Mouse (Mus musculus) midbrain, embryonic 10.5 days (tissue): Measurements from ENCODE around the gene Birc5. TPM values are rescaled to one million over a fixed set of nuclear protein-coding genes. Genes with fewer than 3 reads are reported as not detected.
"Not testable (repeated sequence)": the region's sequence is repeated elsewhere in the genome, so short reads cannot be mapped to it uniquely, and the experiment has no call there.

Source experiments
- DNase-seq: peaks from one replicate; pipeline ENCODE4 v3.0.0-alpha.2; 2017; ENCODE audit warnings: low spot score
- H3K27ac ChIP-seq: fragments of 300-500 bp; sonication (generic); replicated peaks from 2 replicates; pipeline ENCODE4 v1.5.1; 2016; ENCODE audit warnings: mild to moderate bottlenecking
- H3K27me3 ChIP-seq: fragments of 300-500 bp; sonication (generic); 2 replicates; pipeline ENCODE4 v1.6.1; 2016; ENCODE audit warnings: low read depth, mild to moderate bottlenecking; ENCODE audit not compliant: poor library complexity, severe bottlenecking
- H3K36me3 ChIP-seq: fragments of 300-500 bp; sonication (generic); 2 replicates; pipeline ENCODE4 v1.6.1; 2016; ENCODE audit warnings: mild to moderate bottlenecking, moderate library complexity
- H3K4me1 ChIP-seq: fragments of 300-500 bp; sonication (generic); 2 replicates; pipeline ENCODE4 v1.6.1; 2016
- H3K4me3 ChIP-seq: fragments of 300-500 bp; sonication (generic); 2 replicates; pipeline ENCODE4 v1.5.1; 2016; ENCODE audit warnings: mild to moderate bottlenecking, moderate library complexity
- H3K9me3 ChIP-seq: fragments of 300-500 bp; sonication (generic); replicated peaks from 2 replicates; pipeline ENCODE4 v1.6.1; 2016; ENCODE audit warnings: mild to moderate bottlenecking
- WGBS: fragments of 180-500 bp; shearing (Covaris S2); methylation state at CpG from one replicate; pipeline ENCODE4 v1.1.7; 2016; 5-methylcytosine and 5-hydroxymethylcytosine counted together
- polyA plus RNA-seq: library from polyadenylated mRNA; unstranded; fragments of >200 nt; fragmentation: Nextera tagmentation; extraction: Ambion mirVana; gene quantifications from 2 replicates; pipeline ENCODE4 v1.2.1, GENCODE M21; 2016

The Birc5 gene
- polyA plus RNA-seq = 373 and 413 TPM in 2 replicates

DNA sequence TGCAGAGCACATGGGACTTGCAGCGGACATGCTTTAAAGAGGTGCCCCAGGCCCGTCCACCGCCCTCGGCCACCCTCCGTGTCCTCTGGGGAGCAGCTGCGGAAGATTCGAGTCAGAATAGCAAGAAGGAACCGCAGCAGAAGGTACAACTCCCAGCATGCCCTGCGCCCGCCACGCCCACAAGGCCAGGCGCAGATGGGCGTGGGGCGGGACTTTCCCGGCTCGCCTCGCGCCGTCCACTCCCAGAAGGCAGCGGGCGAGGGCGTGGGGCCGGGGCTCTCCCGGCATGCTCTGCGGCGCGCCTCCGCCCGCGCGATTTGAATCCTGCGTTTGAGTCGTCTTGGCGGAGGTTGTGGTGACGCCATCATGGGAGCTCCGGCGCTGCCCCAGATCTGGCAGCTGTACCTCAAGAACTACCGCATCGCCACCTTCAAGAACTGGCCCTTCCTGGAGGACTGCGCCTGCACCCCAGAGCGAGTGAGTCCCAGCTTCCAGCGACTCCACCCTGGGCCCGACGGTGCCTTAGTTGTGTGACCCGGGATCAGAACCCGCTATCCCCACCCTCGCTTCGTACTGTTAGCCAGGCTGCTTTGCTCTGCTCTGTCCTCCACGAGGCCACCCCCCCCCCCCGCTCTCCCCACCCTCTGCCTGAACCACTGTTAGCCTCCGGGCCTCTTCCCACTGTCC, at the start of gene Birc5:
TSS of gene Birc5 (plus strand) at position 267 of the 687 bp plus-strand sequence.
- DNase-seq = peak; percentile 96
- under 1% methylated on average over 51 of the region's 51 CpGs for WGBS
- no peaks in the 10 kb centered on the region for H3K27me3 ChIP-seq
- H3K36me3 ChIP-seq = peaks cover 38% of the 10 kb centered on the region
- peaks cover 35% of the 10 kb centered on the region for H3K4me1 ChIP-seq
- H3K27ac ChIP-seq = peak within 1 kb of the TSS; percentile 97
- no peaks in the 10 kb centered on the region for H3K9me3 ChIP-seq
- peak within 1 kb of the TSS; percentile 81 for H3K4me3 ChIP-seq

DNA sequence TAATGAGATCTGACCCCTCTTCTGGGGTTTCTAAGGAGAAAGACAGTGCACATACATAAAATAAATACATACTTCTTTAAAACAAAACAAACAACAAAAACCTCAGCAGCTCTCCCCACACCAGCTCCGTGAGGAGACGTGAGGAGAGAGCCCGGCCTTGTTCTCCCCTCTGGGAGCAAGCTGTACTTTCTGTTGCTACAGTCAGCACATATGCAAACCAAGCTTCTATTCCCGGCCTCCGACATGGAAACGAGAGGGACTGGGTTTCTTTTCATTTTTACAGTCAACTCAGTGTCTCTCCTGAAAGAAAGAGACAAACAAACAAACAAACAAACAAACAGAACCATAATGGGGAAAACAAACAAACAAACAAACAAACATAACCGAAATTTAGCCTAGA, 49.0 kb upstream of the Birc5 start:
- Histone ChIP-seq H3K27me3 (no peaks in the 10 kb centered on the region), H3K4me1 (peaks cover 23% of the 10 kb centered on the region), H3K27ac (no peak overlapping the region), H3K36me3 (no peaks in the 10 kb centered on the region), H3K4me3 (no peak overlapping the region), H3K9me3 (no peaks in the 10 kb centered on the region)
- no peak for DNase-seq
- 84% methylated on average over 7 of the region's 7 CpGs for WGBS

DNA sequence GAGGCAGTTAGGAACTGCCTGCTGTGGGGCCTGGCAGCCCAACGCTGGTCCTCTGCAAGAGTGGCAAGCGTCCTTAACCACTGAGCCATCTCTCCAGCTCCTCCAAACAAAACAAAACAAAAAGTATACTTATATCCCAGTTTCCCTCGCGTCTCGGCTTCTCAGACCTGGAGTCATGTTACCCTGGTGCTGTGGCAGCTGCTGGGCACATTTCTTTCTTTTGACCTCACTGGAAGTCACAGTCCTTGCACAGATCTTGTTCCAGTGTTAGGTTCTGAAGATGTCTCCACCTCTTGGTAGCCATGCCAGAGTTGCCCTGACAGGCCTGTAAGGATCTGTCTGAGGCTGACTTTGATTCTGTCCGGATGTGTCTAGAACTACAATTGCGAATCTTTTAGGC, 47.4 kb upstream of the Birc5 start:
- 74% methylated on average over 7 of the region's 7 CpGs for WGBS
- H3K4me3 ChIP-seq = no peak overlapping the region
- H3K27me3 ChIP-seq = no peaks in the 10 kb centered on the region
- H3K4me1 ChIP-seq = peaks cover 15% of the 10 kb centered on the region; the same call in 1 of the 2 replicates
- DNase-seq = no peak
- no peaks in the 10 kb centered on the region for H3K9me3 ChIP-seq
- no peaks in the 10 kb centered on the region for H3K36me3 ChIP-seq
- H3K27ac ChIP-seq = no peak overlapping the region

DNA sequence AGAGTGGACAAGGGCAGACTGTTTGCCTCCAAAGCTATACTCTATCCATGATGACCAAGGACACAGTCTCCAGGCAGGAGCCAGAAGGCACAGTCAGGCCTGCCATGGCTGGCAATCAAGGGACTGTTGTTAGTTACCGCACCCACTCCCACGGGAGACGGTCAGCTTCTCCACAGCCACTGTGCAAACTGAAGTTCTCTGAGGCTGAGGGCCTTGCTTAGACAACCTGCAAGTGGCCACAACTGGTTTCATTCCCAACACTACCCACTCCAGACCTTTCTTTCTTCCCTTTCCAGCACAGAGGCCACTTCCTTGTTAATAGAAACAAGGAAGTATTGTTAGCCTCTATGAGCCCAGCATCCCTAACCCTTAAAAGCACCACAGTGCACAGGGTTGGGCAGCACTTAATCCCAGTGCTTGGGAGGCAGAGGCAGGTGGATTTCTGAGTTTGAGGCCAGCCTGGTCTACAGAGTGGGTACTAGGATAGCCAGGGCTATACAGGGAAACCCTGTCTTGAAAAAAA, 45.8 kb upstream of the Birc5 start:
- 90% methylated on average over 3 of the region's 3 CpGs for WGBS
- peaks cover 4% of the 10 kb centered on the region; the same call in 1 of the 2 replicates for H3K4me1 ChIP-seq

DNA sequence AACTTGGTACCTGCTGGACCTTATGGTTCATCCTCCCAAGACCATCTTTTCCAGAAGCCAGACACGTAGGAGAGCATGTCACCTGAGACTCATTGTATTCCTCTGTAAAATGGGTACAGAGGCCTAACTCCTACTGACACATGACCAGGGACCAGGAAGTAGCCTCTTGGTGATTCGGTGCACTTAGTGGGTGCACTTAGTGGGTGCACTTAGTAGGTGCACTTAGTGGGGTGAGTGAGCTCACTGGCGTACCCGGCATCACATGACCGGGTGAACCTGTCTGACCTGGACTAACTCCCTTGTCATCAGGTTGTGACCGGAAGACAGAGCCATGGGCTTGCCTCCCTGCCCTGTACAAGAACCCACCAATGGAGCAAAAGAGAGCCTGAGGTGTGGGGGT, 42.3 kb upstream of the Birc5 start:
- H3K9me3 ChIP-seq = no peaks in the 10 kb centered on the region
- 94% methylated on average over 6 of the region's 6 CpGs for WGBS
- H3K4me3 ChIP-seq = no peak overlapping the region
- H3K27ac ChIP-seq = no peak overlapping the region
- H3K4me1 ChIP-seq = peaks cover 26% of the 10 kb centered on the region
- no peak for DNase-seq
- peaks cover 4% of the 10 kb centered on the region for H3K36me3 ChIP-seq
- H3K27me3 ChIP-seq = 0 out of 2 replicates have a peak, but pooled peaks cover 4% of the 10 kb centered on the region

More for the DNA sequence above, 45.8 kb upstream of the Birc5 start:
- no peaks in the 10 kb centered on the region for H3K36me3 ChIP-seq
- no peak overlapping the region for H3K27ac ChIP-seq
- H3K27me3 ChIP-seq = no peaks in the 10 kb centered on the region
- no peaks in the 10 kb centered on the region for H3K9me3 ChIP-seq
- no peak for DNase-seq
- H3K4me3 ChIP-seq = no peak overlapping the region

DNA sequence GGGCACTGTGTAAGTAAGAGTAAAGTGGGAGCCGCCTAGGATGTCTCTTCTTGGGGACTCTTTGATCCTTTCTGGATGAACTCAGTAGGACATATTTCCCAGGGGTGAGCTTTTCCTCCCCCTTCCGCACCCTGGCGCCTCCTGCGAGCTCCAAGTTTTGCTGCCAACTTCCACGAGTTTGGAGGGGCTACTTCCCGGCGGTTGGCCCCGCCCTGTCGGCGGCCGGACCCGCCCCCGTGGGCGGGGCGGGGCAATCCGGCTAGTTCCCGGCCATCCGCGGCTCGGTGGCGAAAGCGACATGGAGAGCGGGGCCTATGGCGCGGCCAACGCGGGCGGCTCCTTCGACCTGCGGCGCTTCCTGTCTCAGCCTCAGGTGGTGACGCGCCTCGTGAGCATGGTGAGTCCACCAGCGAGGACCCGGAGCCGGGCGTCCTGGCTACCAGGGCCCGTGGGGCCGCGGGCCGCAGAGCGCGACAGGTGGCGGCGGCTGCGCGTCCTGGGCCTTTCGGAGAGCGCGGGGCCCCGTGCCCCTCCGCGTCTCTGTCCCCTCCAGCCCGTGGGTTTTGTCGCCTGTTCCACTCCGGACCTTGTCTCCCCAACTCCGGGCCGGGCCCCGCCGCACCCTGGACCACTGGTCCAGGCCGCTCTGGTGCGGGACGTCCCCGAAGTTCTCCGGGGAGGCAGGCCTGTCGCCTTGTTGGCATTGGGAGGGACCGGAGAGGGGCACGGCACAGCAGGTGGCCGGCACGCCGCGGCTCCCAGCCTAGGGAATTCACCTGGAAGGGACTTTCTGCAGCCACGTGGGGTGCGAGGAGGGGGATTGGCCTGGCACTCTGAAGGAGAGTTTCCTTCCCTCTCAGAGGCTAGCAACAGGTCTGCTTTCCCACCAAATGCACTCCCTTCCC, 39.4 kb upstream of the Birc5 start, which contains the start of the genes Gm20708 and Syngr2:
TSS of gene Gm20708 (plus strand) at position 262 of the 905 bp plus-strand sequence.
TSS of gene Syngr2 (plus strand) at position 262 of the 905 bp plus-strand sequence.
- Histone ChIP-seq H3K4me1 (peaks cover 26% of the 10 kb centered on the region), H3K9me3 (no peaks in the 10 kb centered on the region), H3K27me3 (0 out of 2 replicates have a peak, but pooled peaks cover 4% of the 10 kb centered on the region), H3K4me3 (peak within 1 kb of the TSS; percentile 94), H3K27ac (peak within 1 kb of the TSS; percentile 73), H3K36me3 (peaks cover 33% of the 10 kb centered on the region)
- DNase-seq = peak; percentile 82
- WGBS = under 1% methylated on average over 75 of the region's 75 CpGs

DNA sequence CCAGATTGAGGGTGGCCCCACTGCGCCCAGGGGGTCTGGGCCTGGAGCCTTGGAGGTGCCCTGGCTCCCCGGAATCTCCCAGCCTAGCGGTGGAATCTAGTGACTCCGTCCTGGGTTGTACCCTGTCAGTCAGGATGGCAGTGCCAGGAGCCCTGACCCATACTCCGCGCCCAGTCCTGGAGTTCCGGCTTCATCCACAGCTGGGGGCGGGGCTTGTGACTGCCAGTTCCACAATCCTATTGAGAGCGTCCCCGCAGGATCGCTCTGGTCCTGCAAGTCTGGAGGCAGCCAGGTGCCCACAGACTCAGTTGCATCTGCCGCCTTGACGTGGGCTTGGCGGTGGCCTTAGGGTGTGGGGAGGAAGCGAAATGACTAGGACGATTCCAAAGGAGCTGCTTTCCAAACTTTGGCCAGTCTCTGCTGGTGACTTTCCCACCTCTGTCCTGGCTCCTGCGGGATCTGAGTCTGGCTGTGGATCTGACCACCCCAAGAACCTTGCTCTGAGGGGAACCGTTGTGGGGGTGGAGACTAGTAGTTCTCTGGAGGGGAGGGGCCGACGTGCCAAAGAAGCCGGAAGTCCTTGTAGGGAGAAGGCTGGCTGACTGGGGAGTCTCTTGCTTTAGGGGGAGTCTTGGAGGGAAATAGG, 38.5 kb upstream of the Birc5 start:
- Histone ChIP-seq H3K27ac (peak overlapping the region; percentile 73), H3K4me3 (peak overlapping the region; percentile 94), H3K36me3 (peaks cover 42% of the 10 kb centered on the region), H3K27me3 (0 out of 2 replicates have a peak, but pooled peaks cover 4% of the 10 kb centered on the region), H3K4me1 (peaks cover 26% of the 10 kb centered on the region), H3K9me3 (no peaks in the 10 kb centered on the region)
- DNase-seq = peak; percentile 80
- WGBS = under 1% methylated on average over 21 of the region's 21 CpGs

DNA sequence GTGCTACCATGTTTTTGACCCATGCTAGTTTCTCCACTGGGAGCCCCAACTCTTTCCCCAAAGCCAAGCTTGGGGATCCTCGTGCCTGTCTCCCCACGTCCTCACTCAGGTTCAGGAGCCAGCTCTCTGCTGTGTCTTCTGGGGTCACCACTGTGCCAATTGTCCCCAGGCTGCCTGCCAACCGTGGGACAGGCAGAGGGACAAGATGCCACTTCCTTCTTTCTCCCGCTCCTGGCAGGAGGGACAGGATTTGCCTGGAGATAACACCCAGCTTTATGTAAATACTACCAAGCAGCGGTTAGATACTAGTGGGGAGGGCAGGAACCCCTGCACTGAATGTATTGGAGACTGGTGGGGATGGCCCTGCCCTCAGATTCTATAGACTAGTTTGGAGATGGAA, 35.2 kb upstream of the Birc5 start:
- Histone ChIP-seq H3K4me1 (peaks cover 26% of the 10 kb centered on the region), H3K4me3 (no peak overlapping the region), H3K27me3 (no peaks in the 10 kb centered on the region), H3K9me3 (no peaks in the 10 kb centered on the region), H3K27ac (no peak overlapping the region), H3K36me3 (peaks cover 75% of the 10 kb centered on the region)
- DNase-seq = no peak
- WGBS = 91% methylated on average over 5 of the region's 5 CpGs

DNA sequence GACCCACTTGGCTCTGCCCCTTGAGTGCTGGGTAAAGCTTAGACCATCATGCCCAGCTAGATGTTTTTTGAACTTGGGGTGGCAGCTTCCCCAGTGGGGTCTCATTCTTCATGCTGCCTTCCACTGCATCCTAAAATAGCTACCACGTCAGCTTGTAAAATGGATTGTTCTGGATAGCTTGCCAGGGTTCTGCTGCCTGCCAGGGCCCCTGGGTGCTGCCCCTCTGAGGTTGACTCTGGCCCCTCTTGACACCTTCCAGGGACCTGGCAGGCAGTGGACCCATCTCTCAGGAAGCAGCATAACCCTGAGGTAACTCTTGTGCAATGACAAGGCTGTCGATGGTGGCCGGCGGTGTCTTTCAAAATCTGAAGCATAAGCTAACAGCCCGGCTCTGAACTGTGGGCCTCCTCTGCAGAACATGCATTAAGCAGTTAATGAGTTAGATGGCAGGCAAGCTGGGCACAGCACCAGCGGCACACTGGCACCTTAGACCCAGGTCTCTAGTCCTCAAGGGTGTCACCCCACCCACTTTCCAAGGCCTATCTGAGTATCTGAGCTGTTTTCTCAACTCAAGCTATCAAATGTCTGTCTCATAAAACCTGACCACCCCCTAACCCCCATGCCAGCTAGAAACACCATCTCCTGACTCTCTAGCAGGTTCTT, 34.2 kb upstream of the Birc5 start:
- Histone ChIP-seq H3K36me3 (peaks cover 85% of the 10 kb centered on the region), H3K4me3 (no peak overlapping the region), H3K27ac (no peak overlapping the region), H3K27me3 (no peaks in the 10 kb centered on the region), H3K9me3 (no peaks in the 10 kb centered on the region), H3K4me1 (peaks cover 22% of the 10 kb centered on the region)
- WGBS = 91% methylated on average over 6 of the region's 6 CpGs
- DNase-seq = no peak

DNA sequence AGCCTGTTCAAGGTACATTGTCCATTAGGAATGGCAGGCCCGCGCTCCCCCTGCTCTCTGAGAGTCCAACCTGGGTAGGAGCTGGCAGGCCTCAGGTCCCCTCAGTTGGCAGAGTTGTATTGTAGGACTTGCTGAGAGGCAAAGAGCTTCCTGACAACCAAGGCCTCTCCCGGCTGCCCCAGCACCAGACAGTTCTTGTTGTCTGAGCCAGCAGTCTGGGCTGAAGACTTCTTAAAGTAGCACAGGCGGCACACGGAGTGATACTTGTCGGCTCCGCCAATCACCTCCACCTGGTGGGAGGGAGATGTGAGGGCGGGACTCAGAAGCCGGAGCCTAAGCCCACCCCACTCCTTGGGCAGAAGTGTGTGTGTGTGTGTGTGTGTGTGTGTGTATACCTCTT, 33.2 kb upstream of the Birc5 start:
- not testable (repeated sequence) for H3K27ac ChIP-seq, H3K4me3 ChIP-seq, H3K9me3 ChIP-seq, H3K27me3 ChIP-seq, DNase-seq
- H3K4me1 ChIP-seq = peaks cover 12% of the 10 kb centered on the region
- 91% methylated on average over 9 of the region's 9 CpGs for WGBS
- peaks cover 95% of the 10 kb centered on the region for H3K36me3 ChIP-seq

DNA sequence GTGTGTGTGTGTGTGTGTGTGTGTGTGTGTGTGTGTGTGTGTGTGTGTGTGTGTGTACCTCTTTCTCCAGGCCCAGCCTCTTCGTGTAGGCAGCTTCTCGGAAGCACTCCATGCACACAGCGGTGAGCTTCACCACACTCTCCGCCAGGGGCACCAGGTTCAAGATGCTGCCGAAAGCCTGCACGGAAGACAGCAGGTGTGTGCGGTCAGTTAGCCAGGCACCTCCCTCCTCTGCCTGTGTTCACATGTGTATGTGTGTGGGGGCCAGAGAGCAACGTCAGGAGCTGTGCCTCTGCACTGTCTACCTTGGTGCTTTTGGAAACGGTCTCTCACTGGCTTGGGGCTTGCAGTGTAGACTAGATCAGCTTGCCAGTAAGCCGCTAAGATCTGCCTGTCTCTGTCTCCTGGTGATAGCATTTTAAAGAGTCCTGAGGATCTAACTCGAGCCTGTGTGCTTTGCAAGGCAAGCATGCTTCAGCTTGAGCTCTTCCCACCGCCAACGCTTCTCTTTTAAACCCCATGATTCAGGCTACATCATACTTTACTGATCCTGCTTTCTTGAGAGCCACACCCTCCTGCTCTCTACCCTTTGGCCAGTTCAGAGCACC, 32.6 kb upstream of the Birc5 start:
- no peak for DNase-seq
- no peak overlapping the region for H3K27ac ChIP-seq
- 91% methylated on average over 13 of the region's 13 CpGs for WGBS
- H3K36me3 ChIP-seq = peaks cover 99% of the 10 kb centered on the region
- no peak overlapping the region for H3K4me3 ChIP-seq
- no peaks in the 10 kb centered on the region for H3K9me3 ChIP-seq
- H3K4me1 ChIP-seq = 0 out of 2 replicates have a peak, but pooled peaks cover 6% of the 10 kb centered on the region
- H3K27me3 ChIP-seq = no peaks in the 10 kb centered on the region
